Mouse (Mus musculus): ENCODE results near the gene Cidec.

DNA sequence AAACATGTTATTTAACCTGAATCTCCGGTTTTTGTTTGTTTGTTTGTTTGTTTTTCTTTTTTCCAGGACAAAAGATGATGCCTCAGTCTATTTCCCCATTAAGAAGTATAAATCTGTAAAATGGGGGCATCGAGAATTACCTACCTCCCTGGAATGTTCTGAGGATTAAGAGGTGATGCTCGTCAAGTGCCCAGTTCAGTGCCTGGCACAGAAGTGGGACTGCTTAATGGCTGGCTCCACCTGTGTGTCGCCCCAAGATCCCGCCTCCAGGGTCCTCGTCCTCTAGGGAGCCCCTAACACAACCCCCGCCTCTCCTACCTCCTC is 58.4 kb downstream of the Cidec start:
- TF ChIP-seq CTCF (conservative IDR thresholded peaks at IDR 0.05; ENCODE audit: low read length) (no peak), POU5F1 (IDR thresholded peaks at IDR 0.05; ENCODE audit: borderline replicate concordance, low read length) (no peak)
